Mouse (Mus musculus): ENCODE measurements around the gene Gm29797. TPM values are rescaled to one million over a fixed set of nuclear protein-coding genes. Genes with fewer than 3 reads are reported as not detected.

The Gm29797 gene
- polyA plus RNA-seq (2015; fragmentation: Nextera tagmentation; extraction: Ambion mirVana), result 0.27 TPM in 1 of 2 replicates, not detected in the other

DNA sequence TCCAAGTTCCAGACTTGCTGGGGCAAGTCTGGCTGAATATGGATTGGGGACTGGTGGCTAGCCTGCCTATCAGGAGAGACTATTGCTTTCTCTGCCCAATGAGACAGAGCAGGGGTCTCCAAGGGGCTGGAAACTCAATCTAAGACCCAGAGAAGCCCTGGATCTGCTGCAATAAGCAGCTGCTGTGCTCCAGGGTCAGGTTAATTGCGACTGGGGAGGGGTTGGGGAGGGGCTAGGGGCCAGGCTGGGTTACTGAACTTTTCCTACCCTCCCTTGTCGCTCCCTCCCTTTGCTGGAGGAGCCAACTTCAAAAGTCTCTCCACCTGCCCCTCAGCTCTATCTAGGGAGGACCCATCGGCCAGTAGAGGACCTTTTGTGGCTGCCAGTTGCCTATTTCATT is at the start of gene Gm29797:
Gene Gm29797 (plus strand): TSS at position 301 of the 400 bp plus-strand sequence.
- Histone ChIP-seq H3K4me1 (replicated peaks) (peaks cover 12% of the 10 kb centered on the region; the same call in 1 of the 2 replicates), H3K36me3 (peaks cover 66% of the 10 kb centered on the region), H3K9ac (no peak within 1 kb of the TSS), H3K27me3 (no peaks in the 10 kb centered on the region), H3K27ac (no peak within 1 kb of the TSS), H3K4me3 (no peak within 1 kb of the TSS), H3K9me3 (no peaks in the 10 kb centered on the region), H3K4me2 (no peak within 1 kb of the TSS)
- no peak for ATAC-seq (ENCODE audit: low FRiP score)
- WGBS, result 74% methylated on average over 3 of the region's 3 CpGs

DNA sequence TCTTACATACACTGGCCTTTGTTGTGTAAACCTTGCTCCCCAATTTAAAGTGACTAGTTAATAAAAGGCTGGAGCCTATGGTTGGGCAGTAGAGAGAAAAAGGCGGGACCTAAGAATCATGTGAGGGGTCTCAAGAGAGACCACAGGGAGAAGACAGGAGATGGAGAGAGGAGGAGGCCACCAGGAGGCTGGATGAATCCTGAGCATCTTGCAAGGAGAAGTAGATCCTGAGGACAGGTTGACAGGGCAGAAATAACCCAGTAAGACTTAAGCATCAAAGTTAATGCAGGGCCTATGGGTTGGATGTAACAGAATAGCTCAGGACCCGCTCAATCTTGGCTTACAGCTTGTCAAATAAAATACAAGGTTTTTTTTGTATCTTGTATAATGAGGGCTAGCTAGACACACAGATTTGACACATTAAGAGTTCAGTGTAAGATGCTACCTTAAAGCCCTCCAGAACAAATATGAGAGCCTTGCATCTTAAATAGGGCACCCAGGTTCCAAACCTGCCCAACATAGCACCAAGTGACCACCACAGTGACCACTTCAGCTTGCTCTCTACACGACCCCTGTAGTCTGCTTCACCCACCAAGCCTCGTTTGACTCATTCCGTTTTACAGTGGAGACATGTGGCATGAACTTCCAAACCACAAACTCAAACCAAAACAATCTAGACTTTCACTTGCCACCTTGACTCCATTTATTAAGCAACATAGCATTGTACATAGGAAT is 37.9 kb upstream of the Gm29797 start:
- Histone ChIP-seq H3K9ac (no peak overlapping the region), H3K27me3 (no peaks in the 10 kb centered on the region), H3K4me2 (no peak overlapping the region), H3K27ac (no peak overlapping the region), H3K4me3 (no peak overlapping the region), H3K36me3 (peaks cover 62% of the 10 kb centered on the region), H3K9me3 (no peaks in the 10 kb centered on the region), H3K4me1 (replicated peaks) (no peaks in the 10 kb centered on the region)
- 90% methylated on average over 5 of the region's 5 CpGs for WGBS
- no peak for ATAC-seq (ENCODE audit: low FRiP score)

DNA sequence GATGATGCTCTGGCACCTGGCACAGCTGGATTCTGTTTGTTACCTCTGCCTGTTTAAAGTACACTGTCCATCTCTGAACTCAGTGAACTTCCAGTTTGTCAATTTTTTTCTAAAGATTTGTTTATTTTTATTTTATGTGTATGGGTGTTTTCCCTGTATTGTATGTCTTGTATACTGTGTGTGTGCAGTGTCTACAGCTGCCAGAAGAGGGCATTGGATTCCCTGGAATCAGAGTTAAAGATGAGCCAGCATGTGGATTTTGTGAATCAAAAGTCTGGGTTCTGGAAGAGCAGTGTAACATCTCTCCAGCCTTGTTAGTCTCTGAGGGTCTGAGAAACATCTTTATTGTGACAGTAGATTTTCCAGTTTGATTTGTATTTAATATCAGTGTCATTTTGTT is 33.4 kb upstream of the Gm29797 start:
- Histone ChIP-seq H3K4me3 (no peak overlapping the region), H3K27ac (no peak overlapping the region), H3K36me3 (peaks cover 49% of the 10 kb centered on the region), H3K9ac (no peak overlapping the region), H3K4me2 (no peak overlapping the region), H3K9me3 (no peaks in the 10 kb centered on the region), H3K27me3 (no peaks in the 10 kb centered on the region), H3K4me1 (replicated peaks) (no peaks in the 10 kb centered on the region)
- ATAC-seq (ENCODE audit: low FRiP score), result no peak

DNA sequence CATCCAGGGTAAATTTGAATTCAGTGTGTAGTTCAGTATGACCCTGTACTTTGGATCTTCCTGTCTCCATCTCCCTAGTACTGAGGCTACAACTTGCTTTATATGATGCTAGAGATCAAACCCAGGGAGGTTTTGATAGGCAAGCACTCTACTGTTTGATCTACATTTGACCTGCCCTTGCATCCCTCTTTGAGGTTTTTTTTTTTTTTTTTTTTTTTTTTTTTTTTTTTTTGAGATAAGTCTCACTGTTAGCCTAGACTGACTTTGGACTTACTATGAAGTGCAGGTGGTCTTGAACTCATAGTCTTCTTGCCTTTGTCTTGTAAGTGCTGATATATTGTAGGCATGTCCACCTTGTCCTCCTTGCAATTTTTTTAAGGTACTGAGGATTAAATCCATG is 28.4 kb upstream of the Gm29797 start:
- ATAC-seq (ENCODE audit: low FRiP score), result no peak
- Histone ChIP-seq H3K27me3 (no peaks in the 10 kb centered on the region), H3K9me3 (no peaks in the 10 kb centered on the region), H3K27ac (no peak overlapping the region), H3K4me3 (no peak overlapping the region), H3K4me2 (no peak overlapping the region), H3K4me1 (replicated peaks) (no peaks in the 10 kb centered on the region), H3K36me3 (peaks cover 42% of the 10 kb centered on the region), H3K9ac (no peak overlapping the region)

DNA sequence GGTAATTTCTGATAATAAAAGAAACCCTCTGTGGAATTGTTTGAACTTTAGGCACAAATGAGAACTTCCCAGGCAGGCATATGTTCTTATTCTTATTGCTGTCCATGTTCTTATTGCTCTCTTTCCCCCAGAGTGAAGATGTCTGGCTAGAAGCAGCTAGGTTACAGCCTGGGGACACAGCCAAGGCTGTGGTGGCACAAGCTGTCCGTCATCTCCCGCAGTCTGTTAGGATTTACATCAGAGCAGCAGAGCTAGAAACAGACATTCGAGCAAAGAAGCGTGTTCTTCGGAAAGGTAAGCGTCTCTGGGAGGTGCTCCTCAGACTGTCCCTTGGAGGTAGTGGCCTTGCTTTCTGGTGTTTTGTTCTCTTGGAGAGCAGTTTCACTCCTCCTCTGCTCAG is 24.2 kb upstream of the Gm29797 start:
- no peaks in the 10 kb centered on the region for H3K9me3 ChIP-seq
- no peaks in the 10 kb centered on the region for H3K4me1 ChIP-seq (replicated peaks)
- WGBS, result 95% methylated on average over 6 of the region's 6 CpGs
- no peak overlapping the region for H3K9ac ChIP-seq
- H3K27me3 ChIP-seq, result no peaks in the 10 kb centered on the region
- H3K4me2 ChIP-seq, result no peak overlapping the region
- H3K4me3 ChIP-seq, result no peak overlapping the region
- no peak overlapping the region for H3K27ac ChIP-seq
- H3K36me3 ChIP-seq, result peaks cover 73% of the 10 kb centered on the region
- no peak for ATAC-seq (ENCODE audit: low FRiP score)

DNA sequence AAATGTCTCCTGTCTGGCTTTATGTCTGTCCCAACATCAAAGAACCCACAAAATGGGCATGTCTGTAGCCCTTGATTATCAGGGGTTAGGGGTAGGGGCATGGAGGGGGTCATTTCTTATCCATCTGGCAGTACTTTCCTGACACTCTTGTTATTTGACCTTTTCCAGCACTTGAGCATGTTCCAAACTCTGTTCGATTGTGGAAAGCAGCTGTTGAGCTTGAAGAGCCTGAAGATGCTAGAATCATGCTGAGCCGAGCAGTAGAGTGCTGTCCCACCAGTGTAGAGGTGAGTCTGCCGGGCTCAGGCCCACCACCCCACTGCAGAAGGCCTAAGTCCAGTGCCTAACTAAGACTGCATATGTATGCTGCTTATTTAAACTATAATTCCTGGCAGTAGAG is 21.0 kb upstream of the Gm29797 start:
- no peak overlapping the region for H3K9ac ChIP-seq
- peaks cover 88% of the 10 kb centered on the region for H3K36me3 ChIP-seq
- no peak overlapping the region for H3K4me3 ChIP-seq
- WGBS, result 98% methylated on average over 3 of the region's 3 CpGs
- no peak overlapping the region for H3K4me2 ChIP-seq
- no peaks in the 10 kb centered on the region for H3K9me3 ChIP-seq
- no peak for ATAC-seq (ENCODE audit: low FRiP score)
- H3K27me3 ChIP-seq, result no peaks in the 10 kb centered on the region
- H3K4me1 ChIP-seq (replicated peaks), result no peaks in the 10 kb centered on the region
- no peak overlapping the region for H3K27ac ChIP-seq

DNA sequence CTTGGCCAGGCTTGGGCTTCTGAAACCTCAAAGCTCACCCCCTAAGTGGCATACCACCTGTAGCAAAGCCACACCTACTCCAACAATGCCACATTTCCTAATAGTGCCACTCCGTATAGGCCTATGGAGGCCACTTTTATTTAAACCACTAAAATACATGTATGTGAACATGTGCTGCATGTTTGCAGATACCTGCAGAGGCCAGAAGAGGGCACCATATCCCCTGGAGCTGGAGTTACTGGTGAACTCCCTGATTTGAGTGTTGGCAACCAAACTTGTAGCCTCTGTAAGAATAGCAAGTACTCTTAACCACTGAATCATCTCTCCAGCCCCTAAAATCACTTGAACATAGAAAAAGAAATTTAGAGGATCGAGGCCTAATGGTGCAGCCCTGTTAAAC is 12.5 kb upstream of the Gm29797 start:
- no peaks in the 10 kb centered on the region for H3K4me1 ChIP-seq (replicated peaks)
- ATAC-seq (ENCODE audit: low FRiP score), result no peak
- no peak overlapping the region for H3K4me3 ChIP-seq
- no peaks in the 10 kb centered on the region for H3K27me3 ChIP-seq
- H3K9ac ChIP-seq, result no peak overlapping the region
- H3K4me2 ChIP-seq, result no peak overlapping the region
- H3K9me3 ChIP-seq, result no peaks in the 10 kb centered on the region
- no peak overlapping the region for H3K27ac ChIP-seq
- 99% methylated on average over 2 of the region's 2 CpGs for WGBS
- H3K36me3 ChIP-seq, result peaks cover 92% of the 10 kb centered on the region

DNA sequence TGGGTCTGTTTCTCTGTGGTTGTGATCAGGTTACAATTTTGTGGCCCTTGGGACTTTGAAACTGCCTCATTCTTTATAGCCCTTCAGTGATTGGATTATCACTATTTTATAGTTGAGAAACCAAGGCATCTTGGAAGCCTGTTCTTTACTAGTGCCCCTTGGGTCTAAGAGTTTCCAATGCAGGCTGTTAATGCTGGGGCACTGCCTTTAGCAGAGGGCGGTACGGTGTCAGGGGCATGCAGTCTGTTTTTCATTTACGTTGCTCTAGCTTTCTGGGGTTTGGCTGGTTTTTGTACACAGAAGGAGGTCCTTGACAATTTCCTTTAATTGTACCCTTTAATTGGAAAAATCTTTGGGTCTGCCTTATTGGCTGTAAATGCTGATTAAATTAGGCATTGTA is 11.2 kb upstream of the Gm29797 start:
- Histone ChIP-seq H3K9me3 (no peaks in the 10 kb centered on the region), H3K4me3 (no peak overlapping the region), H3K9ac (no peak overlapping the region), H3K36me3 (peaks cover 93% of the 10 kb centered on the region), H3K4me2 (no peak overlapping the region), H3K27ac (no peak overlapping the region), H3K27me3 (no peaks in the 10 kb centered on the region), H3K4me1 (replicated peaks) (no peaks in the 10 kb centered on the region)
- 86% methylated on average over 3 of the region's 3 CpGs for WGBS
- no peak for ATAC-seq (ENCODE audit: low FRiP score)

DNA sequence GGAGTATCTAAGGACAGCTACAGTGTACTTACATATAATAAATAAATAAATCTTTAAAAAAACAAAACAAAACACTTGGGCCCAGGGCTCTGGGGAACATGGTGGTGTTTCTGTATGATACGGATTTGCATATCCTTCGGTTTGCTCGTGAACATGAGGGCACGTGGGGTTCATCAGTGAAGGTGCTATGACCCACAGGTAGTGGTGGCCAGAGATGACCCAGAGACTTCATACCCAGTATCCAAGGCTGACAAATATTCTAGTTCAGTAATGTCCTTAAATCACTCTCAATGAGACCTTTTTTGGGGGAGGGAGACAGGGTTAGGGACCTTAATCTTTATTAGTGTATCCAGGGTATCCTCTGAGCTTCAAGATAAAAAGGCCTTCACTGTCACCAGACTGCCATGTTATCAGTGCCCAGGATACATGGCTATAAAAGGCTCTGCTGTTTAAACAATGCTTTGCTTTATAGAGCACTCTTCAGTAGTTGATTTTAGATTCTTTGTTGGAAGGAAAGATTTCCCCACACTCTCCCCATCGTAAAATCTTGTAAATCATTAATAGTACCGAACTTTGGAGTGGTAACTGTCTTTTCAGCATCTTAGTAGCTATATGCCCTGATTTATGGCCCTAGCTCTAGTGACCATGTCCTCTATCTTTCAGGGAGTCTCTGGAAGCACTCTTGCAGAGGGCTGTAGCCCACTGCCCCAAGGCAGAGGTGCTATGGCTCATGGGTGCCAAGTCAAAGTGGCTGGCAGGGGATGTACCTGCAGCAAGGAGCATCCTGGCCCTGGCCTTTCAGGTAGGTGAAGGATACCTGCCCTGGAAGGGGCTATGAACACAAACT is 10.0 kb upstream of the Gm29797 start:
- no peaks in the 10 kb centered on the region for H3K27me3 ChIP-seq
- H3K9me3 ChIP-seq, result no peaks in the 10 kb centered on the region
- no peak overlapping the region for H3K4me3 ChIP-seq
- no peak overlapping the region for H3K4me2 ChIP-seq
- H3K9ac ChIP-seq, result no peak overlapping the region
- no peak for ATAC-seq (ENCODE audit: low FRiP score)
- 91% methylated on average over 6 of the region's 6 CpGs for WGBS
- no peaks in the 10 kb centered on the region for H3K4me1 ChIP-seq (replicated peaks)
- no peak overlapping the region for H3K27ac ChIP-seq
- H3K36me3 ChIP-seq, result peaks cover 93% of the 10 kb centered on the region

DNA sequence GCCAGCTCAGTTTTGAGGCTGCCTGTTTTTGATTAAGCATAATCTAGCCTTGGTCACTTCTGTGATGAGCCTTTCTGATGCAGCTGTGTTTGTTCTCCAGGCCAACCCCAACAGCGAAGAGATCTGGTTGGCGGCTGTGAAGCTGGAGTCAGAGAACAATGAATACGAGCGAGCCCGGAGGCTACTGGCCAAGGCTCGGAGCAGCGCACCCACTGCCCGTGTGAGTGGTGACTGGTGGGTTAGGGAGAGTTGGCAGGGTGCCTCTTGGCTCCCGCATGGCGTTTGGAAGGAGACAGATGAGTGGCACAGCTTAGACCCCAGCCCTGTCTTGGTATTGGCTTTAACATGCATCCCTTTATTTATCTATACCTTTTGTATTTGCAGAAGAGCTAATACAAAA is 7.9 kb upstream of the Gm29797 start:
- H3K4me1 ChIP-seq (replicated peaks), result no peaks in the 10 kb centered on the region
- 89% methylated on average over 10 of the region's 10 CpGs for WGBS
- H3K4me3 ChIP-seq, result no peak overlapping the region
- no peaks in the 10 kb centered on the region for H3K9me3 ChIP-seq
- H3K36me3 ChIP-seq, result peaks cover 95% of the 10 kb centered on the region
- no peak for ATAC-seq (ENCODE audit: low FRiP score)
- H3K27me3 ChIP-seq, result no peaks in the 10 kb centered on the region
- H3K9ac ChIP-seq, result no peak overlapping the region
- H3K27ac ChIP-seq, result no peak overlapping the region
- no peak overlapping the region for H3K4me2 ChIP-seq

DNA sequence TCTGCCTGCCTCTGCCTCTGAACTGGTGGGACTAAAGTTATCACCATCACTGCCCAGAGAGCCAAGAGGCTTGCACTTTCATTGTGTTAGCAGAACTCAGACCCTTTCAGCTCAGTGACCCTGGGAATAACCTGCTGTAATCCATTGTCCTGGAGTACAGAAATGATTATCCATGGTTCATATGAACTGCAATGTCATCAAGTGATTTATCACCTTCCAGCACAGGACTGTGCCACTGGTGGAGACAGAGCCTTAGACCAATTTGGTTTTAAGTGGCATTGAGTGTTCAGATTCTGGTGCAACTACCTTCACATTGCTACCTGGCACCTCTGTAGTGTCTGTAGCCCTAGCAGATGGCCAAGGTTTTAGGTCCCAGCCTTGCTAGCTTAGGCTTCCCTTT is 3.8 kb upstream of the Gm29797 start:
- Histone ChIP-seq H3K27me3 (no peaks in the 10 kb centered on the region), H3K4me3 (no peak overlapping the region), H3K9me3 (no peaks in the 10 kb centered on the region), H3K4me1 (replicated peaks) (no peaks in the 10 kb centered on the region), H3K9ac (no peak overlapping the region), H3K27ac (no peak overlapping the region), H3K4me2 (no peak overlapping the region), H3K36me3 (peaks cover 97% of the 10 kb centered on the region)
- no peak for ATAC-seq (ENCODE audit: low FRiP score)

DNA sequence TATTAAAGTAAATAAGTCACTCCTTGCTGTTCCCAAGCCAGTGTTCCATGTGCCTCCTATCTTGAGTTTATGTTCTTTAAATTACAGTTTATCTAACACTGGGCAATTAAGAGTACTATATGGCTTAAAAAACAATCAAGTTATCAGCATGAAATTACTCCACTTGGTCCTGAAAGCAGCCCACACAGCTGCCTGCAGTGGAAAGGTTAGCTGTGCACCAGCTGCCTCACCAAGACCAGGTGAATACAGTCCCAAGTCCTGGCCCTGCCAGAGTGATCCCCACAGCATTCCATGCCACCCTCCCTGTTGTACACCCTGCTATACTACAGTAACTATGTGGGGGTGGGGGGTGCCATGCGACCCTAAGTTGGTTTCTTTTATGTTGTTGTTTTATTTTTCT is 3.3 kb upstream of the Gm29797 start:
- no peak overlapping the region for H3K9ac ChIP-seq
- H3K36me3 ChIP-seq, result peaks cover 97% of the 10 kb centered on the region
- H3K4me1 ChIP-seq (replicated peaks), result 0 out of 2 replicates have a peak, but pooled peaks cover under 1% of the 10 kb centered on the region
- no peaks in the 10 kb centered on the region for H3K9me3 ChIP-seq
- no peak overlapping the region for H3K27ac ChIP-seq
- no peak for ATAC-seq (ENCODE audit: low FRiP score)
- WGBS, result 96% methylated on average over 1 of the region's 1 CpGs
- H3K27me3 ChIP-seq, result no peaks in the 10 kb centered on the region
- no peak overlapping the region for H3K4me3 ChIP-seq
- H3K4me2 ChIP-seq, result no peak overlapping the region

DNA sequence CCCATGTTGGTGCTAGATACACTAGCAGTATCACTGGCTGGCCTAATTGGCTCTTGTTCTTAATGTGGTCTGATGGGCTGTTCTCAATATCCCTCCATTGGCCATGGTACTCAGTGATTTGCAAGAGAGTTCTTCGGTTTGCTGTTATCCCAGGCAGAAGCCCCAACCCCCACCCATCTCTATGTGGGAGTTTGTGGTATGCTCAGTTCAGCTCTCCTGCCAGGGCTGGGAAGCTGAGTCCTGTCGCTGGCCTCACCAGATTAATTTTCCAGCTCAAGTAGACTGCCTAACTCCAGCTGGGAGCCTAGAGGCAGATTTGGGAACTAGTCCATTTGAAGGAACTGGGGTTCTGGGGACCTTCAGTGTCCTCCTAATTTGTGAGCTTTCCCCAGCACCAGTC is 607 bp downstream of the Gm29797 start:
- no peak overlapping the region for H3K4me2 ChIP-seq
- H3K4me1 ChIP-seq (replicated peaks), result peaks cover 12% of the 10 kb centered on the region; the same call in 1 of the 2 replicates
- H3K27me3 ChIP-seq, result no peaks in the 10 kb centered on the region
- H3K27ac ChIP-seq, result no peak overlapping the region
- no peak overlapping the region for H3K9ac ChIP-seq
- peaks cover 59% of the 10 kb centered on the region for H3K36me3 ChIP-seq
- H3K9me3 ChIP-seq, result no peaks in the 10 kb centered on the region
- no peak overlapping the region for H3K4me3 ChIP-seq
- ATAC-seq (ENCODE audit: low FRiP score), result no peak
- 70% methylated on average over 2 of the region's 2 CpGs for WGBS

Measured in hindbrain, embryonic 13.5 days (tissue).